Mouse (Mus musculus) adrenal gland, adult 2 months (tissue): Measurements from ENCODE around the gene Sucla2. TPM values are rescaled to one million over a fixed set of nuclear protein-coding genes. Genes with fewer than 3 reads are reported as not detected.
"Not testable (repeated sequence)": the region's sequence is repeated elsewhere in the genome, so short reads cannot be mapped to it uniquely, and the experiment has no call there.

Source experiments
- DNase-seq: peaks from one replicate; pipeline ENCODE4 v3.0.0; 2021
- polyA plus RNA-seq: library from polyadenylated mRNA; depleted of rRNA; stranded (reverse); fragments of >200 nt; gene quantifications from 2 replicates; pipeline ENCODE4 v1.2.3, GENCODE M21; 2012
- total RNA-seq, 2 experiments: library from RNA; stranded (reverse); gene quantifications; 2 replicates each; pipeline ENCODE4 v1.2.3; 2021

Sucla2 gene
- total and polyA plus RNA-seq, 3 experiments = 25.6 to 488 (median 303) TPM

DNA sequence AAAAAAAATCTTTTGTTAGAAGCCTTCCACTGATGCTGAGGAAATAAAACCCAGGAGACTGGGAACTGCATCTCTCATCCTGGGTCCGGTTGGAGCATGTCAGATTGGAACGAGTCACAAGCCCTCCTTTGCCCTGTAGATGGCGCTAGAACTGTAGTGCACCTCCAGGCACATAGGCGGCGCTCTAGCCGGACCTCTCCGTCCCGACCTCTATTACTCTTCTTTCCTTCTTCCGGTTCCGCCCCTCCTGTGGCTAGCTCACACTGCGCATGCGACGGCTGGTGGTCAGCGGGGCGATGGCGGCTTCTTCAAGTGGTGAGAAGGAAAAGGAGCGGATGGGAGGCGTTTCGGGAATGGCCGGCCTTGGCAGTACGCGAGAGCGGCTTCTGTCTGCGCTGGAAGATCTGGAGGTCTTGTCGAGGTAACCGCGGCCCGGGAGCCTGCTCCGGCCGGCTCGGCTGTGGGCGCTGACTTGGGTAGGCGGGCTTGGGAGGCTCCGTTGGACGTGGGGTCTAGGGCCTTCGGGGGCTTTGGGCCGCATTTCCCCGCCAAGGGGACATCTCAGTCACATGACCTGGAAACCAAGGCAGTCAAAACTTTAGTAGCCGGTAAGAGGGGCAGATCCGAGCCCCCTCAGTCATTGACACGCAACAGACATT is 15.2 kb upstream of the Sucla2 start, which contains the start of gene Med4:
Gene Med4, plus strand, starts transcription at position 261 of the 659 bp plus-strand sequence.
- DNase-seq = peak; percentile 96

DNA sequence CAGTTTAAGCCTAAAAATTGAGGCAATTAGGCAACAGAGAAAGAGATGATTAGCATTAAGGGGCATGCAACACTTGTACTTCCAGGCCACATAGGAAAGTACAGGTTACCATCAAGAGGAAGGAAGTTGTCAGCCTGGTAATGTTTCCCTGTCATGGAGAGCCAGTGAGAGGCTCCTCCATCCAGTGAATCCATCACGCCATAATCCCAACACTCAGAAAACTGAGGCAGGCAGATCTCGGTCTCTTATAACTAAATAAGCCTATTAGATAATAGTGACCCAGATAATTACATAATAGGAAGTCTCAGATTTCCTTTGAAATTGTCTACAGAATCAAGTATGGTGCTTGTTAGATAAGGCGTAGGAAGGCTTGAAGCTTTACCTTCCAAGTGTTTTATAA is 983 bp upstream of the Sucla2 start:
- DNase-seq = no peak

DNA sequence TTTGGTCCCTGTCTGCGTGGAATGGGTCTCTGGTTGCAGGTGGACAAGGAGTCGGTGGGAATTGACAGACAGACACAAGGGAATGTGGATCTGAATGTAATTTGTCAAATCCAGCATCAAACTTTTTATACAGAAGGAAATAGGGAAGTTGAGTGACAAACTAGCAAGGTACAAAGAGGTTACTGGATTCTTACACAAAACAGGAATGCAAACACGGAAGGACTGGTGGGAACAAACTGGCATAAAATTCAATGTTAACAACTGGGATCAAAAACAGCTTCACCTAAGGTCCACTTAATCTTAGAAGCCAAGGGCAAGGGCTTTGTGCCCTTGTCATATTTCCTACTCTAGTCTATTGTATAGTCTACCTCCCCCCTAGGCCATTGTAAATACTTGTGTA is 3.5 kb downstream of the Sucla2 start:
- DNase-seq = not testable (repeated sequence)

DNA sequence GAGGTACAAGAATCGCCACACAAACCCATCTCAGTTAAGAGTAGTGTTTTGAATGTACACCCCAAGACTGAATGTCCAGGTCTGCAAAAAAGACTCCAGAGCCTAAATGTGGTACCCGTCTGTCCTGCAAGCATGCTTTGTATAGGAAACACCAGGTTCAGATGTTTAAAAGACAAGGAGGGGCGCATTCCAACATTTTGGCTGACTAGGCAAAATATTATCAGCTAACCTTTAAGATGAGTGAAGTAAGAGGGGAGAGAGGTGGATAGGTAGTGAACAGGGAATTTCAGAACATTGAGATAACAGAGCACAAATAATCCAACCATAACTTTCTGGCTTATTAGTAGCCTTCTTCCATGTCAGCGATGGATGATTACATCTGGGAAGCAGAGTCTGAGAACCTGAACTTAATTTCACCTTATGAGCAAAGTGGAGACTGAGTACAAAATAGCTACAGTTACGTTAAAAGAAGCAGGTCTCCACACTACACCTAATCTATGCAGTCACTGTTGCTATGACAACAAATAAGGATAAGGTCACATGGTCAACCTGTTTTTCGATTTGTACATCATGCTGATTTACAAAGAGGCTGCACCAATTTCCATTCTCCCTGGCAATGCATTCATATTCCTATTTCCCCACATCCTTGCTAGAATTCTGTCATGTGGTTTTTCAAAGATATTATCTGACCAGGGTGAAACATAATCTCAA is 8.8 kb downstream of the Sucla2 start:
- DNase-seq = no peak

DNA sequence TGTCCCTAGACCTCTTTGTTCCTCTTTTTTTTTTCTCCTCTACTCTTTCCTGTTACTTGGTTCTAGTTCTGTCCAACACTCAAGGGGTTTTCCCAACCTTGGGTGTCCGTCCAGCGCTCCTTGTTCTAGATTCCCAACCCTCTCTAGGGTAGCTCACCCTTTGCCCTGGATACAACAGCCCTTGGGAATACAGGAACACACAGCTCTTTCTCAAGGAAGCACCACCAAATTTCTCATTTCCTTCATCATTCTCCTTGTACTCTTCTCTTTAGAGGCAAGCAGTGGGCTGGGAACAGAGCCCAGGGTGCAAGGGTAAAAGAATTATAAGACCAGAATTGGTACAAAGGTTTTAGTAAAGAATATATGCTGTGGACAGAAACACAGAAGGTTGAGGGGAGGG is 10.5 kb downstream of the Sucla2 start:
- peak; percentile 19 for DNase-seq

DNA sequence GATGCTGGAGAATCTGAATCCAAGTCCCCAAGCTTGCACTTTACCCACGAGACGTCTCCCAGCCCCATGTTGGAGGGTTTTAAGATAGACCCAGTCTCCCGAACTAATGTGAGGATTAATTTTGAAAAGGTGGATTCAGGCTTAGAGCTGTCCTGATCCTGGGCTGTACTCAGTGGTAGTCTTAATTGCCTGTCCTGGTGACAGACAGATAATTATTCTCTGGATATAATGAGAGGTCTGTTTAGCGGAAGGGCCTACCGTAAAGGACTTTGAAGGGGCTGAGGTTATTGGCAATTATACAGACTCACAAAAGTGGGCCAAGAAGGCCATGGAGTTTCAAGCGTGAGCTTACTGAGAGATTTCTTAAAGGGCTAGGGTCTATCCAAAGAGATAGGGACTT is 18.7 kb downstream of the Sucla2 start:
- DNase-seq = no peak

DNA sequence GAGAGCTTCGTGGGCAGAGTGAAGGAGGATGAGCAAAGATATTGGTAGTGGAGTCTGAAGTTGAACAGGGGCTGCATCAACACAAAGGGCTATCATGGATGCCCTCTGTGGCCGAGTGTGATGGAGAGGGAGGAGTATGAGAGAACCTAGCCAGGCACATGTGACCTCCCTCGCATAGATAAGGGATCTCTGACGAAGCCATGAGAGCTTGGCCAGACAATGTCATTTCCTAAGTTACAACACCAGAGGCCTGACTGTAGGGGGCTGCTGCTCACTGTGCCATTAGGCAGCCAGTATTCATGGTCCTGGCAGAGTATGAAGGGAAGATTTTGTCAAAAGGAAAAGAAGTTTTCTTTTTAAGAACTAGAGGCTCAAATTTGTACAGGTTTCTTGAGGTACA is 21.9 kb downstream of the Sucla2 start:
- no peak for DNase-seq

DNA sequence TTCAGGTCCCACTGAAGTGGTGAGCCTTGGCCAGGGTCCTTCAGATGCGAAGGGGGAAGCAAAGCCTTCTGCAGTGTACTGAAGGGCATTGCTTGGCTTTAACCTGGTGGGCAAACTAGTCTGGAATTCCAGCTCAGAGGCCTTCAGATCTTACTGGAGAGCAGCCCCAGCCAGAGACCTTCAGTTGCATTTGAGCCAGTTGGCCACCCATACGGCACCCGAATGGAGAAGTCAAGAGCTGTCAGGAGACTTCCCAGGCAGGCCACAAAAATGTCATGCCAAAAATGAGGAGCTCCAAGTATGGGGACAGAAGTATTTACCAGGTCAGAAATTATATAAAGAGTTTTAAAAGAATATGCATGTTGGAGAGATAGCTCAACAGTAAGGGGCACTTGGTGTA is 22.9 kb downstream of the Sucla2 start, which contains the start of gene Nudt15:
Gene Nudt15, minus strand, starts transcription at position 192 of the 400 bp plus-strand sequence.
- DNase-seq = no peak

DNA sequence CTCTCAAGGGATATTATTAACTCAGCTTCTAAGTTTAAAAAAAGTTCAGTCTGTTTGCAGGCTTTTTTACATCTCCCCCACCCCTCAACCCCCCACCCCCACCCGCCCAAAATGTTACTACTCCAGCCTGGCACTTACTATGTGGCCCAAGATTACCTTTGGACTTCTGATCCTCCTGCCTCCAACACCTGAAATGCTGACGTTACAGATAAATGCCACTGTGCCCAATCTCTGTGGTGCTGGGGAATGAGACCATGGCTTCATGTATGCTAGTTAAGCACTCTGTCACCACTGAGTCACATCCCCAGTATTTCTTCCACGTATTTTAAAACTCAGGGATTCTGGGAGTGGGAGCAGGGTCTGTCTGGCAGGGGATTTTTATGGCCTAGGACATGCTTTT is 25.2 kb downstream of the Sucla2 start:
- no peak for DNase-seq

DNA sequence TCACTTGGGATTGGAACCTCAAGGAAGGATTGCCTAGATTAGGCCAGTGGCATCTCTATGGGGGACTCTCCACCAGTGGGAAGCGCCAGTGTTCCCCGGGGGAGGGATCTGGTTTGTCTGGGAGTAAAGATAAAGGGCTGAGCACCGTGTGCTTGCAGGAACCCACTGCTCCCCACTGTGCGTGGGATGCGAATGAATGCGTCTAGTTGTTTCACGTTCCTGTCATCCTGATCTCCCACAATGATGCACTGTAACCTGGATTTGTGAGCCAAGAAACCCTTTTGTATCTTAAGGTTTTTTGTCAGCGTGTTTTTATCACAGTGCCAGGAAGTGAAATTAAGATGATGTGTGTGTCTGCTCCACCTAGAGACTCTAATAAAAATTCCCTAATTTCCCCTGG is 25.6 kb downstream of the Sucla2 start:
- DNase-seq = no peak

DNA sequence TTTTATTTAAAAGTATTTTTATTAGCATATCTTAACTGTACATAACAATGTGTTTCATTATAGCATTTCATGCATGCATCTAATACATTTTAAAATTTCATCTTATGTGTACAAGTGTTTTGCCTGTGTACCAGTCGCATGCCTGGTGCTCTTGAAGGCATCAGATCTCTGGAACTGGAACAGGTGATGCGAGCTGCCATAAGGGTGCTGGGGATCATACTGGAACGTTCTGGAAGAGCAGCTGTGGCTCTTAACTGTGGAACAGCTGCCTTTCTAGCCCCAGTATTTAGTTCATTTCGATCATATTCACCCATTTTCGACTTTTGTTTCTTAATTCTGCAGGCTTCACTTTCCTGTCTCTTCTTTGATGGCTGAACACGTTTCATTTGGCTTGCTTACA is 26.0 kb downstream of the Sucla2 start:
- DNase-seq = no peak

DNA sequence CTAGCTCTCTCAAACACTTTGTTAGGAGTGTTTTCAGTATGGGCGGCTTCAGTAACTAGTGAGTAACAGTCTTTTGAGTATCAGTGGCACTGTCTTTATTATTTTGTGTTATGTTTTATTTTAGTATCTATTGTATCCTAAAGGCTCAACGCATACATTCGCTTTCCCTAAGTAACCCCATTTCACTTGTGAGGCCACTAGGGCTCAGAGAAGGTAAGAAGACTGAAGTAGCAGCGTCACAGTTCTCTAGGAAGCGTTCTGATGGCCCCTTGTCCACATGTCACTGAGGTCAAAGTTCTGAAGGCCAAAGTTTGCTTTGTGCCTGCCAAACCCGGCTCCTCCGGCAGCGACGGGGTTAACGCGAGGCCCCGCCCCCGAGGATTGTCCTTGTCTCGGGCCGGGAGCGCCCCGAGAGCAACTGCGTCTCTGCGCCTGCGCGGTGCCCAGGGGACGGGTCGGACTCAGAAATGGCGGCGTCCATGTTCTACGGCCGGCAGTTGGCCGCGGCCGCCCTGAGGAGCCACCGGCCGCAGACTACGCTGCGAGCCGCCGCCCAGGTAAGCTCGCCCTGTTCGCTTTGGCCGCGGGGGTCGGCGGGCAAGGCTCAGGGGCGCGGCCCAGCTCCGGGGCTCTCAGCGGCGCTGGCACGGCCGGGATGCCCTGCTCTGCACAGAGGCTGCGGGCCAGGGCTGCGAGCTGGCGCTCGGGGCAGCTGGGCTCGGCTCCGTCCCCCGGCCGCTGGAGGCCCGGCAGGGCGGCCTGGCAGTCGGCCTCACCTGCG is 27.4 kb downstream of the Sucla2 start:
- DNase-seq = peak; percentile 96

DNA sequence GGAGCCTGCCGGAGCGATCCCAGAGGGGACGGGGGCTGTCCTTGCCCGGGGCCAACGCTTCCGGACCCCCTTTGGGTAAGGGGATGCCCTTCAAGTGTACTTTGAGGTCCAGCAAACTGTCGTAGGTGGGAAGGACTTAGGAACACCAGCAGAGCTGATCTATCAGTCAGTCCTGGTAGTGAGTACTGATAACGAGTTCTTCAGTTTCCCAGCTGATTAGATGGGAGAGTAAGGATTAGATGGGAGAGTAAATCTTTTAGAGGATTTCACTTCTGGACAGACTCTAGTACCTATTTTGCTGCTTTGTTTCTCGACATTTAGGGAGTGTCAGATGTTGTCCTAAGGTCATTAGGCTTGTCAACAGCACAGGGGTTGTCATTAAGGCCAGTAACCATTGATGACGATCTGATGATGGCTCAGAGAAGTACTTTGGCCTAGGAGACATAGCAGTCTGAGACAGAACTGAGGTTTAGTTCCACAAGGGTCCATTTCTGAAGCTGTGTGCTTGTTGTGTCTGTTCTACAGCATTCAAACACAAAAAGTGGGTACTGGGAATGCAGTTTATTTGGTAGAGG is 28.1 kb downstream of the Sucla2 start:
- DNase-seq = no peak

DNA sequence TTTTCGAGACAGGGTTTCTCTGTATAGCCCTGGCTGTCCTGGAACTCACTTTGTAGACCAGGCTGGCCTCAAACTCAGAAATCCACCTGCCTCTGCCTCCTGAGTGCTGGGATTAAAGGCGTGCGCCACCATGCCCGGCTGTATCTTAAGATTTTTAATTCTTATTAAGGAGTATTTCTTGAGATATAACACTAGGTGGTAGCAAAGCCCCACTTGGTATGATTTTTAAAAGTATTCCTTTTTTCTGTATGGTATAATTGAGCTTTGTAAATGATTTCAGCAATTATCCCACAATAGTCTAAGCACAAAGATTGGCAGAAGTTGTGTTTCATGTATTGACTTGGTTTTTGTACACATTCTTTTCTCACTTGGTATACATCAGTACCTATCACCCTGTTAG is 44.7 kb downstream of the Sucla2 start:
- DNase-seq = not testable (repeated sequence)

DNA sequence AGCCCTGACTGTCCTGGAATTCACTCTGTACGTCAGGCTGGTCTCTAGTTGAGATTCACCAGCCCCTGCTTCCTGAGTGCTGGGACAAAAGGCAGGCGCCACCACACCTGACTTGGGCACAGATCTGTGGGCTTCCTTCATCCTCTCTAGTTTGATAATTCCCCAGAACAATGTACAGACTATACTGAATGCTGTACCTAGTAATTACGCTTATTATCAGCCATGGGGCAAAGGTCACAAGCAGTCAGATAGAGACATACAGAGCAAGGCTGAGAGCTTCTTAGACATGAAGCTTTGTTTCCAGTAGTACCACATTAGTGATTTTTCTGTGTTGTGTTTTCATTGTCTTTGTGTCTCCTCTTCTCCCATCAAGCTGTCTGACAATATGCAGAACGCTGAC is 46.0 kb downstream of the Sucla2 start:
- DNase-seq = no peak

DNA sequence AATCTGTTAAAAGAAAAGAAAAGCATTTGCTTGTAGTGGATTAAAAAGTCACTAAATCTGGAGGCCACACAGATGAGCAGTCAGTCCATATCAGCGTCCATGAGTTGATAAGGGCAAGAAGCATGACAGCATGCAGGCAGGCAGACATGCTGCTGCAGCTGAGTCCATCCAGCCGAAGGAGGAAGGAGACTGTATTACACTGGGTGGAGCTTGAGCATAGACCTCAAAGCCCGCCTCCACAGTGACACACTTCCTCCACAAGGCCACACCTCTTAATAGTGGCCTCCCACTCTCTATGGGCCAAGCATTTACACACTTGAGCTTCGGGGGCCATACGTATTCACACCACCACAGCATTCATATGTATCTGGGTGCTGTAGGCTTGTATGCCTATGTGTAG is 48.9 kb downstream of the Sucla2 start:
- DNase-seq = no peak

DNA sequence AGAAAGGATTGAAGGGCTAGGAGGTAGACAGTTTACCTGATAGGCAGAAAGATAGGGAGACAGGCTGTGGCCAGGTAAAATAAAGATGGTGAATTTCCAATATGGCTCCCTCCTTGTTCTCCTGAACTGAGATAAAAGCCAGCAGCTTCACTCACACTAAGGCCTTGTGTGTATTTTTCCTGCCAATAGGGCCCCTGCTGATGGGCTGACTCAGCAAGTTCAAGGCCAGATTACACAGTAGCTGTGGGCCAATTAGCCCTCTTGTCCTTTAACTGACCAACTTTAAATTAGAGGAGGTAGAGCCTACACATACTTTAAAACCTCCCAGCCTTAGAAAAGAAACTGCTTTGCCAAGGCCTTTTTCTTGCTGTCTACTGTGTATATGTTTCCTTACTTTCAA is 51.2 kb downstream of the Sucla2 start:
- peak; percentile 54 for DNase-seq

DNA sequence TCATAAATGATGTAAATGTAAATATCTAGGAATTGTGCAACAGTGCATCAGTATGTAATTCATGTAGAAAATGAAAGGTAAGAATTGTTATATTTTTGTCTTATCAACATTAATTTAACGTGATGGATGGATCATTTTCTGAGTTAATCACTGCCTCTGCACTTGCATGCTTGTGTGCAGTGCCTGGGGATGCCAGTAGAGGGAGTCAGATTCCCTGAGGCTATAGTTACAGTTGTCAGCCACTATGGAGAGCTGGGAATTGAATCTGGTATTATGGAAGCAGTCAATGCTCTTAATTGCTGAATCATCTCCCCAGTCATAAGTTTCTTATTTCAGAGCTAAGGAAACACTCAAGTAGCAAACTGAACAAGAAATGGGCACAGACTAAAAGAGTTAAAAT is 63.0 kb downstream of the Sucla2 start:
- no peak for DNase-seq

DNA sequence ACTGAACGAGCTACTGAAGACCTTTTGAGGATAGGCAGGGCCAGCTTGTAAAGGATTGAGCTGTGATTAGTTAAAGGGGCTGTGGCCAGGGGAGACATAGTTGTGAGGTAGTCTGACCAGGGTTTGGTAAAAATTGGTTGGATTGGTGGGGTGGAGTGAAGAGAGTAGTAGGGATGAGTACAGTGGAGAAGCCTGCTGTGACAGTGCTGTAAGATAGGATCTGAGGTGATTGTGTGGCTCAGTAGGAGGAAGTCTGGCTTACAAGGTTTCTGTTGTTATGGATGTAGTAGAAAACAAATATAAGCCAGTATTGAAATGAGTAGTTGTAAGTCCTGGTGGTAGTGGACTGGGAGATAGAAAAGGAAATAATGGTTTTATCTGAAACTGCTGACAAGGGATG is 67.0 kb downstream of the Sucla2 start:
- no peak for DNase-seq

DNA sequence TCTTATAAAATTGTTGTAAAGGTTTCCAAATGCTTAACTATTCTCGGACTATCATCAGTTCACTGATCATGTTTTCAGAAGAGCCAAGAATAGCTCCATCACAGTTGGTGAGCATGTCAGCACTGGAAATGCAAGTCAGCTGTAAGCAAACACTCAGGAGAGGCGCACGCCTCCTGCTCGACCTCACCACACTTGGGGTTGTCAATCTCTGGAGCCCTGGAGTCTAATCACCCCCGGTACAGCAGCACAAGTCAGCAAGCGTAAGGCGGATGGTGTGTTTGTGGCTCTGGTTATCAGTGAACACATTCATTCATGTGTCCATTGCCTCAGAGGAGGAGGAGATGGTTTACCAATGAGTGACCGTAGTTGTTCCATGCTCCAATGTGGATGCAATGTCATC is 74.6 kb downstream of the Sucla2 start:
- DNase-seq = no peak

DNA sequence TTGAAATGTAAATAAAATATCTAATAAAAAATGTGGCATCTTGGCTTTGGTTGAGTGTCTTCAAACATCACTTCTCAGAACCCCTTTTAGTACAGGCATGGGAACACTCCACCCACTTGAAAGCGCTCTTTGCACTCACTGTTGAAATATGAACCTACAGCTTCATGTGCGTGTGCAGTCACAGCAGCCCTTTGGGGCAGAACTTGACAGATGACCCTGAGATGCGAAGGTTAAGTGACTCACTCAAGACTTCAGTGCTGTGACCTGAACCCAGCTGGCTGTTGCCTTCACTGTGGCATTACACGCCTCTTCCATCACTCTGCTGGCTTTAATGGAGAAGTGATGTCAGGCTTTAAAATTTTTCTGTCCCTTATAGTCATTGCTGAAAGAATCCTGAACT is 82.6 kb downstream of the Sucla2 start:
- DNase-seq = peak; percentile 82

DNA sequence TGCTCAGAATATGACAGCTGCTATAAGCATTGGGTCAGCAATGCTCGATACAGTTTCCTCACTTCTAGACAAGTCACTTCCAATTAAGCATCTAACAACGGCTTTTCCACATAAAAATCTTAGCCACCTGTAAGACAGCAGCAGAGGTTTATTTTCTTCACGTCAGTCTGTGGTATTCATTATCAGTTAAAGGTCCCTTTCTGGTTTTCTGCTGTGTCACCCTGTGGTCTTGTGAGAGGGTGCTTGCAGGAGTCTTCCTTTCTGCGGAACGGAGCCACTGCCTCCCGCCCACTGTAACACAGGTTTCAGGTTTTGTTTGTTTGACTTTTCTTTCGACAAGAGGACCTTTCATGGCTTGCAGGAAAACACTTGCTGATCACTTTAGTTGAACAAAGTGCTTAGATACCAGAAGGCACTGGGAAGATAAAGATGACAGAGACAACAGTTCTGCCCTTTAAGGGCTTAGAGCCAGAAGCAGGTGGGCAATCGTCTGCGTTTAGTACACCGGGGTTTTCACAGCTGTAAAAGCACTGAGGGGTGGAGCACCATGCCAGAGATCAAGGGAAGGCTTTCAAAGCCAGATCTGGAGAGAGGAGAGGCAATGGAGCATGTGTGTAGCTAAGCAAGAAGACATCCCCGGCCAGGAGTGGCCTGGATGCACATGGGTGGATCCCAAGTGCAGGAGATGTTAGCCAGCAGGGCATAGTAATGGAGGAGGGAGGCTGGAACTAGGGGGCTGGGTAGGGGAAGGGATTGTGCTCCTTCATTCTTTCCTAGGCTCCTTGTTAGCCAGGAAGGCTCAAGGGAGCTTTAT is 83.8 kb downstream of the Sucla2 start:
- no peak for DNase-seq
